Mouse (Mus musculus): ENCODE measurements at regions not wholly inside any gene's neighbourhood (a gene's known extent, or its start where the extent isn't known, plus 50 kb on each side); places are given as distances from the start of the nearest gene placed in this dataset.

DNA sequence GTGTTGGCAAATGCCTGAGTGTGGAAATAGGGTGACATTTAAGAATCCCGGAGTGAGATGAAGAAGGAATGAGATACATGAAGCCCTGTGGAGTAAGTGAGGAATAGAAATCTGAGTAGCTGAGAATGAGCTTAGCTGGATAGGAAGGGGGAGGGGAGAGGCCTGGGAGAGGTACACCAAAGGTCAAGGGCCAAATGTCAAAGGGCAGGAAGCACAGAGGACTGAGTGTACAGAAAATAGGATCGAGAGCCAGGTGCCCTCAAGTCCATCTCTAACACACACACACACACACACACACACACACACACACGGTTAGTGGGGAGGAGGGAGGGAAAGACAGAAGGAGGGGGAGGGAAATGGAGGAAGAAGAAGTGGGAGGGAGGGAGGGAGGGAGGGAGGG lies 220.8 kb upstream of the Dynlrb2 start:
- no peak overlapping the region for H3K4me2 ChIP-seq (ENCODE audit: low read depth, low read length)
- ATAC-seq (replicated peaks; ENCODE audit: insufficient number of reproducible peaks, low FRiP score, low TSS enrichment, low read depth) (no peak), DNase-seq (ENCODE audit: low spot score) (no peak)
- H3K27me3 ChIP-seq (ENCODE audit: control insufficient read depth, insufficient read depth, low read length): no peaks in the 10 kb centered on the region
- no peak overlapping the region for H3K9ac ChIP-seq (replicated peaks; ENCODE audit: low read length)
- H3K27ac ChIP-seq (replicated peaks; ENCODE audit: low read depth, low read length): no peak overlapping the region
- H3K4me1 ChIP-seq (ENCODE audit: control insufficient read depth, insufficient read depth, low read length): no peaks in the 10 kb centered on the region
- no peaks in the 10 kb centered on the region for H3K36me3 ChIP-seq (replicated peaks; ENCODE audit: control insufficient read depth, insufficient read depth, low read depth, low read length)
- WGBS: 28% methylated on average over 2 of the region's 3 CpGs
- H3K4me3 ChIP-seq (ENCODE audit: low read depth, low read length): no peak overlapping the region
- no peaks in the 10 kb centered on the region for H3K9me3 ChIP-seq (replicated peaks; ENCODE audit: control insufficient read depth, low read length)

GRCm38 (mm10) chr8:116282341-116282740 lies 222.4 kb upstream of the Dynlrb2 start:
- 93% methylated on average over 5 of the region's 5 CpGs for WGBS
- DNase-seq (ENCODE audit: low spot score) (no peak), ATAC-seq (replicated peaks; ENCODE audit: insufficient number of reproducible peaks, low FRiP score, low TSS enrichment, low read depth) (no peak)
- Histone ChIP-seq H3K27ac (replicated peaks; ENCODE audit: low read depth, low read length) (no peak overlapping the region), H3K9ac (replicated peaks; ENCODE audit: low read length) (no peak overlapping the region), H3K9me3 (replicated peaks; ENCODE audit: control insufficient read depth, low read length) (no peaks in the 10 kb centered on the region), H3K4me2 (ENCODE audit: low read depth, low read length) (no peak overlapping the region), H3K36me3 (replicated peaks; ENCODE audit: control insufficient read depth, insufficient read depth, low read depth, low read length) (no peaks in the 10 kb centered on the region), H3K27me3 (ENCODE audit: control insufficient read depth, insufficient read depth, low read length) (no peaks in the 10 kb centered on the region), H3K4me3 (ENCODE audit: low read depth, low read length) (no peak overlapping the region), H3K4me1 (ENCODE audit: control insufficient read depth, insufficient read depth, low read length) (no peaks in the 10 kb centered on the region)

DNA sequence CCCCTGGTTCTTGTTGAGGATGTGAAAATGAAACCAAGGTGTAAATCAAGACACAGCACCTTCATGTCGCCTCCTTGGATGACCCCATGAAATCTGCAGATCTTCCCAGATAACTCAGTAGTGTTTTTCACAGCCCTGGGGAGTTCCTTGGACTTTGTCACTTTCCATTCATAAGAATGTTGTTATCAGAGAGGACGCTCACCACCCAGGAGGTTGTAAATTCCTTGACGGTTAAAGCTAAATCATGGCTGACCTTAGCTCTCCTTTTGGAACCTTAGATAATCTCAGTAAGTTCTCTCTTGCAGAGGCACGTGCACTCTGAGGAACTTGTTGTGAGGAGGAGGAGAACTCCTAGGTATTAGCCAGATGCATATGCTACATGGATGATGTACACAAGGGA lies 229.8 kb upstream of the Dynlrb2 start:
- Histone ChIP-seq H3K9me3 (replicated peaks; ENCODE audit: control insufficient read depth, low read length) (no peaks in the 10 kb centered on the region), H3K27me3 (ENCODE audit: control insufficient read depth, insufficient read depth, low read length) (no peaks in the 10 kb centered on the region), H3K4me2 (ENCODE audit: low read depth, low read length) (no peak overlapping the region), H3K36me3 (replicated peaks; ENCODE audit: control insufficient read depth, insufficient read depth, low read depth, low read length) (no peaks in the 10 kb centered on the region), H3K27ac (replicated peaks; ENCODE audit: low read depth, low read length) (no peak overlapping the region), H3K9ac (replicated peaks; ENCODE audit: low read length) (no peak overlapping the region), H3K4me1 (ENCODE audit: control insufficient read depth, insufficient read depth, low read length) (no peaks in the 10 kb centered on the region), H3K4me3 (ENCODE audit: low read depth, low read length) (no peak overlapping the region)
- 81% methylated on average over 4 of the region's 4 CpGs for WGBS
- DNase-seq (ENCODE audit: low spot score) (no peak), ATAC-seq (replicated peaks; ENCODE audit: insufficient number of reproducible peaks, low FRiP score, low TSS enrichment, low read depth) (no peak)

DNA sequence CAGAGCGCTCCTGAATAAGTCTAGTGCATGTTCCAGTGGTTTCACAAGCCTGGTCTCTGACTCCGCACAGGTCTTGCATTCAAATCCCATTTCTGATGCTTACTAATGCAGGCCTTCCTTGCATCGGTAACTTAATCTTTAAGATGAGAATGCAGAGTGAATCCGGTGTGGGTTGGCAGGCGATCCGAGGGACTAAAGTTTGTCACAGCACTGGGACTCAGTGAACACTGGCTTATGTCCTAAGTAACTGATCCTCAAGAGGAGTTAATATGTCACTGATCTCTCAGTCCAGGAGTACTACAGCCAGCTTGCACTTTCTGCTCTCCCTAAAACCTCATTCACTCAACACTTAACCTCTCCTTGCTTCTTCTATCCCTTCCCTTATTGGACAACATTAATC lies 233.5 kb upstream of the Dynlrb2 start:
- no peak overlapping the region for H3K9ac ChIP-seq (replicated peaks; ENCODE audit: low read length)
- H3K27ac ChIP-seq (replicated peaks; ENCODE audit: low read depth, low read length): no peak overlapping the region
- no peaks in the 10 kb centered on the region for H3K9me3 ChIP-seq (replicated peaks; ENCODE audit: control insufficient read depth, low read length)
- no peak for ATAC-seq (replicated peaks; ENCODE audit: insufficient number of reproducible peaks, low FRiP score, low TSS enrichment, low read depth)
- H3K4me3 ChIP-seq (ENCODE audit: low read depth, low read length): no peak overlapping the region
- no peak for DNase-seq (ENCODE audit: low spot score)
- H3K27me3 ChIP-seq (ENCODE audit: control insufficient read depth, insufficient read depth, low read length): no peaks in the 10 kb centered on the region
- no peaks in the 10 kb centered on the region for H3K36me3 ChIP-seq (replicated peaks; ENCODE audit: control insufficient read depth, insufficient read depth, low read depth, low read length)
- 90% methylated on average over 6 of the region's 6 CpGs for WGBS
- H3K4me1 ChIP-seq (ENCODE audit: control insufficient read depth, insufficient read depth, low read length): no peaks in the 10 kb centered on the region
- H3K4me2 ChIP-seq (ENCODE audit: low read depth, low read length): no peak overlapping the region

DNA sequence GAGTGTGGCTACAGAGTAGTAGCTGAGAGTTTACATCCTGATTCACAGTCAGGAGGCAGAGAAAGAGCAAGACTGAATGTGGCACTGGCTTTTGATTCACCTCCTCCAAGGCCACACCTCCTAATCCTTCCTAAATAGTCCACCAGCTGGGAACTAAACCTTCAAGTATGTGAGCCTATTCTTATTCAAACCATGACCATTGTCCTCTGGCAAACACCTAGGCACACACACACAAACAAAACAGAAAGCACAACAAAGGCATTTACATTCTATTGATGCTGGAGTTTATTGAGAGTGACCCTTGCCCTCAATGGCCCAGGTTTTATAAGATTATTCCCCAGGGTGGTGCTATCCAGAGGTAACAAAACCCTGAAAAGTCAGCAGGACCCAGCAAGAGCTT lies 235.4 kb upstream of the Dynlrb2 start:
- DNase-seq (ENCODE audit: low spot score) (no peak), ATAC-seq (replicated peaks; ENCODE audit: insufficient number of reproducible peaks, low FRiP score, low TSS enrichment, low read depth) (no peak)
- H3K27me3 ChIP-seq (ENCODE audit: control insufficient read depth, insufficient read depth, low read length): no peaks in the 10 kb centered on the region
- no peak overlapping the region for H3K4me3 ChIP-seq (ENCODE audit: low read depth, low read length)
- H3K27ac ChIP-seq (replicated peaks; ENCODE audit: low read depth, low read length): no peak overlapping the region
- H3K36me3 ChIP-seq (replicated peaks; ENCODE audit: control insufficient read depth, insufficient read depth, low read depth, low read length): no peaks in the 10 kb centered on the region
- no peaks in the 10 kb centered on the region for H3K4me1 ChIP-seq (ENCODE audit: control insufficient read depth, insufficient read depth, low read length)
- H3K9me3 ChIP-seq (replicated peaks; ENCODE audit: control insufficient read depth, low read length): no peaks in the 10 kb centered on the region
- H3K9ac ChIP-seq (replicated peaks; ENCODE audit: low read length): no peak overlapping the region
- no peak overlapping the region for H3K4me2 ChIP-seq (ENCODE audit: low read depth, low read length)

DNA sequence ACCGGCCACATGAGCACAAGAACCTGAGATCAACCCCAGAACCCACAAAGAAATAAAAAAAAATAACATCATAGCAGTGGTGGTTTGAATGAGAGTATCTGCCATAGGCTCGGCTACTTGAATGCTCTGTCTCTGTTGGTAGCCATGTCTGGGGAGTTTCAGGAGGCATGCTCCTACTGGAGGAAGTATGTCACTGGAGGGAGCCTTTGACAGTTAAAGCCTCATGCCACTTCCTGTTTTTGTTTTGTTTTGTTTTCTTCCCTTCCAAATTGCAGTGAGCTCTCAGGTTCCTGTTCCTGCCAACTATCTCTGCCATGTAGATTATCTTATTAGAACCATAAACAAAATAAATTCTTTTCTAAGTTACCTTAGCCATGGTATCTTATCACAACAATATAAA lies 236.1 kb upstream of the Dynlrb2 start:
- Histone ChIP-seq H3K9me3 (replicated peaks; ENCODE audit: control insufficient read depth, low read length) (no peaks in the 10 kb centered on the region), H3K9ac (replicated peaks; ENCODE audit: low read length) (no peak overlapping the region), H3K4me3 (ENCODE audit: low read depth, low read length) (no peak overlapping the region), H3K4me1 (ENCODE audit: control insufficient read depth, insufficient read depth, low read length) (no peaks in the 10 kb centered on the region), H3K27ac (replicated peaks; ENCODE audit: low read depth, low read length) (no peak overlapping the region), H3K27me3 (ENCODE audit: control insufficient read depth, insufficient read depth, low read length) (no peaks in the 10 kb centered on the region), H3K36me3 (replicated peaks; ENCODE audit: control insufficient read depth, insufficient read depth, low read depth, low read length) (no peaks in the 10 kb centered on the region), H3K4me2 (ENCODE audit: low read depth, low read length) (no peak overlapping the region)
- 90% methylated on average over 2 of the region's 2 CpGs for WGBS
- DNase-seq (ENCODE audit: low spot score): no peak
- no peak for ATAC-seq (replicated peaks; ENCODE audit: insufficient number of reproducible peaks, low FRiP score, low TSS enrichment, low read depth)

DNA sequence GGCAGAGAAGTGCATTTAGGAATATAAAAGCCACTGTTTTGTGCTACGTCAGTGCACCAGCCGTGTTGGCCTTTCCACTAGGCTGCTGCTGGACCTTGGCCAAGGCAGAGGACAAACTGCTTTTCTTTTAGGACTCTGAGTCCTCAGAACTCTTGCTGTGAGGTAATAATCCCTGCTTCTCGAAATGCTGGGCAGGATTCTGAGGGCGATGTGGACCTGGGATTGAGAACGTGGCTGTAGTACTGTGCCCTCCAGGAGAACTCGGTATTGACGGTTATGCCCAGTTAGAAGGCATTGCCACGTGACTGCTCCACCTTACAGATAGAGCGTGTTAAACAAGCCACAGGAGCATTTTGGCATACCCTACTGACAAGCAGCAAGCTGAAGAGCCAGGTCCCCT lies 236.6 kb upstream of the Dynlrb2 start:
- no peak for ATAC-seq (replicated peaks; ENCODE audit: insufficient number of reproducible peaks, low FRiP score, low TSS enrichment, low read depth)
- H3K27ac ChIP-seq (replicated peaks; ENCODE audit: low read depth, low read length): no peak overlapping the region
- H3K4me2 ChIP-seq (ENCODE audit: low read depth, low read length): no peak overlapping the region
- H3K4me3 ChIP-seq (ENCODE audit: low read depth, low read length): no peak overlapping the region
- no peak overlapping the region for H3K9ac ChIP-seq (replicated peaks; ENCODE audit: low read length)
- no peaks in the 10 kb centered on the region for H3K36me3 ChIP-seq (replicated peaks; ENCODE audit: control insufficient read depth, insufficient read depth, low read depth, low read length)
- no peak for DNase-seq (ENCODE audit: low spot score)
- no peaks in the 10 kb centered on the region for H3K27me3 ChIP-seq (ENCODE audit: control insufficient read depth, insufficient read depth, low read length)
- no peaks in the 10 kb centered on the region for H3K9me3 ChIP-seq (replicated peaks; ENCODE audit: control insufficient read depth, low read length)
- no peaks in the 10 kb centered on the region for H3K4me1 ChIP-seq (ENCODE audit: control insufficient read depth, insufficient read depth, low read length)
- WGBS: 87% methylated on average over 9 of the region's 9 CpGs

GRCm38 (mm10) chr8:116267021-116267420 lies 237.8 kb upstream of the Dynlrb2 start:
- H3K9ac ChIP-seq (replicated peaks; ENCODE audit: low read length): no peak overlapping the region
- 75% methylated on average over 4 of the region's 4 CpGs for WGBS
- no peak overlapping the region for H3K4me3 ChIP-seq (ENCODE audit: low read depth, low read length)
- no peaks in the 10 kb centered on the region for H3K4me1 ChIP-seq (ENCODE audit: control insufficient read depth, insufficient read depth, low read length)
- ATAC-seq (replicated peaks; ENCODE audit: insufficient number of reproducible peaks, low FRiP score, low TSS enrichment, low read depth) (no peak), DNase-seq (ENCODE audit: low spot score) (no peak)
- no peaks in the 10 kb centered on the region for H3K36me3 ChIP-seq (replicated peaks; ENCODE audit: control insufficient read depth, insufficient read depth, low read depth, low read length)
- H3K4me2 ChIP-seq (ENCODE audit: low read depth, low read length): no peak overlapping the region
- no peaks in the 10 kb centered on the region for H3K9me3 ChIP-seq (replicated peaks; ENCODE audit: control insufficient read depth, low read length)
- H3K27me3 ChIP-seq (ENCODE audit: control insufficient read depth, insufficient read depth, low read length): no peaks in the 10 kb centered on the region
- H3K27ac ChIP-seq (replicated peaks; ENCODE audit: low read depth, low read length): no peak overlapping the region

- Histone ChIP-seq H3K9ac (replicated peaks; ENCODE audit: low read length) (no peak overlapping the region), H3K27ac (replicated peaks; ENCODE audit: low read depth, low read length) (no peak overlapping the region), H3K9me3 (replicated peaks; ENCODE audit: control insufficient read depth, low read length) (no peaks in the 10 kb centered on the region), H3K4me1 (ENCODE audit: control insufficient read depth, insufficient read depth, low read length) (no peaks in the 10 kb centered on the region), H3K4me2 (ENCODE audit: low read depth, low read length) (no peak overlapping the region), H3K27me3 (ENCODE audit: control insufficient read depth, insufficient read depth, low read length) (no peaks in the 10 kb centered on the region), H3K36me3 (replicated peaks; ENCODE audit: control insufficient read depth, insufficient read depth, low read depth, low read length) (no peaks in the 10 kb centered on the region), H3K4me3 (ENCODE audit: low read depth, low read length) (no peak overlapping the region)
- ATAC-seq (replicated peaks; ENCODE audit: insufficient number of reproducible peaks, low FRiP score, low TSS enrichment, low read depth) (no peak), DNase-seq (ENCODE audit: low spot score) (no peak)
- 92% methylated on average over 3 of the region's 3 CpGs for WGBS
These were observed 239.2 kb upstream of the Dynlrb2 start for GRCm38 (mm10) chr8:116265591-116265990.

Data from embryonic facial prominence, embryonic 11.5 days (tissue).